Mouse (Mus musculus) heart, postnatal 36 days (tissue): ENCODE data around the gene Stat5b. TPM values are rescaled to one million over a fixed set of nuclear protein-coding genes. Genes with fewer than 3 reads are reported as not detected.
A peak's percentile ranks its signal among the peaks of the same experiment; 100 is the strongest.

Experiments used
- DNase-seq, 2 experiments: peaks; one replicate each; pipeline ENCODE4 v3.0.0; 2021 to 2022
- intact Hi-C: fragments of 180-260 bp; cut with DNase I; formaldehyde crosslinking; loops from one replicate; pipeline ENCODE4 v1.15.1; 2025
- total RNA-seq, 2 experiments: library from RNA; stranded (reverse); gene quantifications; 2 replicates each; pipeline ENCODE4 v1.2.3; 2021

Stat5b gene
- total RNA-seq, 2 experiments from 2014 or later, result 62.7 to 62.8 TPM

DNA sequence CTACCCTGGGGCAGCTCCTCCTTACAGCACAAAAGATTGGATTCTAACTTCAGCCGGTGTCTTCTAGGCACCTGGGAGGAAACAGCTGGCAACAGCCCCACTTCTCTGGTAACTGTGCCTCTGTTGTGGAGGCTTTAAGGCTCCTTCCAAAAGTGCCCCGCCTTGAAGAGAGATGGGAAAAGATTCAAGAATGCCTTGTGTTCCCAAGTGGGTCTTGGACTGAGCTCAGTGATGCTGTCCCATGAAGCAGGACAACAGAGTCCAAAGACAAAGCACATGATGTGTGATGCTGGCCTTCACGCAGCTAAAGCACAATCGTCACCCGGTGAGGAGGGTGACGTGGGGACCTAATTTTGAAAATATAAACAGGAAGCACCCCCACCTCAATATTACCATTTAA lies 4.7 kb downstream of the Stat5b start:
- no peak for DNase-seq
- intact Hi-C loops, result no loop called here

DNA sequence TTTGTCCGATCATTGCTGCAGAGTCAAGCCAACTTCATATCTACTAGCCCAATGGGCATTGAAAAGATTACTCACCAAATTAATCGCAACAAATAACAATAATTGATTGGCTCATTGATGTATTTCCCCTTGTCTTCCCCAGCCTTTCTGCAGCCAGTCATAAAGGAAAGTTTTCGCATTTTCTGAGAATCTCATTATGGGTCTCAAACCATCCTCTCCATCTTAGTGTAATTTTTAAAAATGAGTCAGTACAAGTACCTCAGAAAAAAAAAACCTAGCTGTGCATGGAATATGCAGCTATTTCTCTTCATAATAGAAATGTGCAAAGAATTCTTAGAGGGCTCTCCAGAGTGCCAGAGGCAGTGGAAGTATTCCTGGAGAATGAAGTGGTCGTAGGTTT lies 6.4 kb downstream of the Stat5b start:
- DNase-seq, result no peak
- intact Hi-C loops, result no loop called here

DNA sequence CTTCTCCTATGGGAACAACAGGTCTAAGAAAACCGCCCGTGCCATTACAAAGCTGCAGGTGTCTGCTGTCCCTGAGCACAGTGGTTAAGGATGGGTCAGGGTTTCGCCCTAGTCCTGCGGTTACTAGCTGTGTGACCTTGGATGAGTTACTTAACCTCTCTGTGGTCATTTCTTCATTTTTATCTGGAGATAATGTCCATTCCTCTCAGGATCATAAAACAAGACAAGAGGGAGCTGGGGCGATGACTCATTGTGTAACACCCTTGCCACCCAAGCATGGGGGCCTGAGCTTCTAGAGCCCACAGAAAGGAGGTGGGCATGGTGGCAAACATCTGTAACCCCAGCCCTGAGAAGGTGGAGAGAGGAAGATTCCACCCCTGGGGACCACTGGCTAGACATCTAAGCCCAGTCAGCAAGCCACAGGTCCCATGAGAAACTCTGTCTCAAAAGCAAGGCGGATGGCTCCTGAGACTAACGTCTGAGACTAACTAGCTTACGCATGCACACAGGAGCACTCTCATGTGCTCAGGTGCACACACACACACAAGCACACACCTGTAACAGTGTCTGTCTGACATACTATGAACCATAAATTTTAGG lies 7.4 kb downstream of the Stat5b start:
- intact Hi-C loops, result no loop called here
- DNase-seq, result no peak

GRCm38 (mm10) chr11:100842025-100842424 lies 8.5 kb downstream of the Stat5b start:
- intact Hi-C loops, result no loop called here
- DNase-seq, result no peak

DNA sequence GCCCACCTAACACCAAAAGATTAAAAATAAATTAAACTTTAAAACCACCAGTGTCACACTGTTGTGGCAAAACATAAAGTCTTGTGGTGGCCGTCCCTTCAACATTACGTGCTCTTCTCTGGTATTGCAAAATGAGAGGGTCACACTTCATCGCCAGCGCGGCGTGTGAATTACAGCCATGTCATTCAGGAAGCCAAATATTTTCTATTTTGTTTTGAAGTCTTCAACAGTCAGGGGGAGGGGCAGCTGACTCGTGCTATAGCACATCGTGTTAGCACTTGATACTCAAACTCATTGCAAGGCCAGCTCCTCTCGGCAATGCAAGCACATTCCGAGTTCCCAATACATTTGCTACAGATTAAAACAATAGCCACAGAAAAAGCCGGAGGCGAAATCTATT lies 9.7 kb downstream of the Stat5b start:
- intact Hi-C loops, result no loop called here

GRCm38 (mm10) chr11:100839523-100839922 lies 11.0 kb downstream of the Stat5b start:
- no peak for DNase-seq
- intact Hi-C loops, result no loop called here

More for the DNA sequence above, 9.7 kb downstream of the Stat5b start:
- DNase-seq, result no peak

- intact Hi-C loops, result no loop called here
- DNase-seq, result no peak
Measured at GRCm38 (mm10) chr11:100838894-100839293, 11.6 kb downstream of the Stat5b start.

DNA sequence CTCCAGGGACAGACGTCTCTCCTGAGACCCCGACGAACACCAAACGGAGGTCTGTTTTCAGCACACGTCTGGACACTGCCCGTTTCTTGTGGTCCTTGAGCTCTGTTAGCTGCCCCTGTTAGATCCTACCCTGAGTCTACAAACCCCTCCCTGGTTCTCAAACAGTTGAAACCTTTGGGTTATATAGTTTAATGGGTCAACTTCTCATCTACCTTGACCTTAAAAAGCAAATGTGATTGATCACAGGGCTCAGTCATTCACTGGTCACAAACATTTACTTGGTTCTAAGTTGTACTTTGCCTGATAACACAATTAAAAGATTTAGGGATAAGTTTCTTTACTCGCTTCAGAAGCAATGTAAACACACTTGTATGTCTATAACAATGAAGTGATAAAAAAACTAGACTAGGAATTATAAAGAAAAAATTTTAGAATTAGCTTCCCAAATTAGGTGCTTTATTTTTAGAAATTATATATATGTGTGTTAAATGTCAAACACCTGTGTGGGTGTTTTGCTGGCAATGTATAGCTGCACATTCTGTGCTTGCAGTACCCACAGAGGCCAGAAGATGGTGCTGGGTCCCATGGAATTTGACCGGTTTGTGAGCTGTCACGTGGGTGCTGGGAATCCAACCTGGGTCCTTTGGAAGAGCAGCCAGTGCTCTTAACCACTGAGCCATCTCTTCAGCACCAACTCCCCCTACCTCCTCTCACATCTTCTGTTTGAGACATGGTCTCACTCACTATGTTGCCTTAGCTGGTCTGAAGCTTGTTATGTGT lies 13.4 kb downstream of the Stat5b start:
- intact Hi-C loops, result no loop called here

DNA sequence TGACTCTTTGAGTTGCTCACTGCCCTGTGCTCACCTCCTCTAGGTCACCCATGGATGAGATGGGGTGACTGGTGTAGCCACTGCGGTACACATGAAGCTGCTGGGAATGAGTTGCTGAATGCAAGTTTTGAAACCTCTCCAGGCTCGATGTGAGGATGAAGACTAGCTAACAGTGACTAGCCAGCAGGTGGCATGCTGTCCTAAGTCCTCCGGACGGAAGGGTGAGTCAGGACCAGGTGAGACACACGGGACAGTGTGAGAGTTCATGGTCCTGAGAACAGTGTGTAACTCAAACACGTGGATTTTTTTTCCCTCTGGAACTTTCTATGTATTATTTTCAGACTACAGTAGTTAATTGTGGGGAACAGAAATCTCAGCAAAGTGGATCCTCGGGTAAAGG lies 17.1 kb downstream of the Stat5b start:
- intact Hi-C loops, result no loop called here
- DNase-seq, result no peak

More for the DNA sequence above, 13.4 kb downstream of the Stat5b start:
- no peak for DNase-seq

DNA sequence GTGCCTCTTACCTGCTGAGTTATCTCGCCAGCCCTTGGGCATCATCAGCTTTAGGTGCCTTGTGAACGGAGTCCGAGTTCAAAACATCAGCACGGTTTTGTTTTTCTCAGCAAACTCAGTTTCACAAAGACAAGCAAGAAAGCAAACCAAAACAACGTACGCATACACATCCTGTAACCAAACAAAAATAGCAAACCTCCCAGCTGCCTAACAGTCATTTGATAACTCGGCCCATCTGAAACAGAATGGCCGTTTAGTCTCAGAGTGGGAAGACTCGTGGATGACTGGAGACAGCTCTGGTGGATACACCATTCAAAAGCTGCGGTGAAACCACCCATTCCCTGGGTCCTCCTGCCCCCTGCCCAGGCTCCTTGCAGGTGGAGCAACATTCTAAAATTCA lies 19.1 kb downstream of the Stat5b start:
- intact Hi-C loops, result no loop called here
- DNase-seq, result no peak

GRCm38 (mm10) chr11:100829691-100830090 lies 20.8 kb downstream of the Stat5b start:
- DNase-seq, result no peak
- intact Hi-C loops, result no loop called here

- peak in 1 of 2 experiments; percentile 41 for DNase-seq
Measured at GRCm38 (mm10) chr11:100828676-100829151, 21.8 kb downstream of the Stat5b start.

GRCm38 (mm10) chr11:100826161-100826866 lies 24.2 kb downstream of the Stat5b start:
- no peak for DNase-seq
- intact Hi-C loops, result no loop called here

More at GRCm38 (mm10) chr11:100828676-100829151, 21.8 kb downstream of the Stat5b start:
- intact Hi-C loops, result no loop called here

GRCm38 (mm10) chr11:100825451-100825850 lies 25.1 kb downstream of the Stat5b start:
- intact Hi-C loops, result no loop called here
- no peak for DNase-seq

DNA sequence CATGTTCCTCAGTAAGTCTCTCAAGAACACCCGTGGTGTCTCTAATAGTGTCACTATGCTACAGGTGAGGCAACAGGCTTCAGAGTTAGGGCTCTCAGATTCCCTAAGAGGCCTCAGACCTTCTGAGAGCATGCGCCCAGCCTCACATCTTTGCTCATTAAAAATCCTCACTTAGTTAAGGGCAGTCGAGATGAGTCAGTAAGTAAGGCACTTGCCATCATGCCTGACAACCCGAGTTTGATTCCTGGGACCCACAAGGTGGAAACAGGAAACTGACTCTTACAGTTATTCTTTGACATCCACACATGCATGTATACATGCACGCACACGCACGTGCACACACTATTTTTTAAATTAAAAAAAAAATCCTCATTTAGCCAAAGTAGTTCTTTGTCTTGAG lies 26.0 kb downstream of the Stat5b start:
- intact Hi-C loops, result no loop called here
- no peak for DNase-seq

- intact Hi-C loops, result no loop called here
- no peak for DNase-seq
Measured at GRCm38 (mm10) chr11:100823543-100824313, 26.8 kb downstream of the Stat5b start.

DNA sequence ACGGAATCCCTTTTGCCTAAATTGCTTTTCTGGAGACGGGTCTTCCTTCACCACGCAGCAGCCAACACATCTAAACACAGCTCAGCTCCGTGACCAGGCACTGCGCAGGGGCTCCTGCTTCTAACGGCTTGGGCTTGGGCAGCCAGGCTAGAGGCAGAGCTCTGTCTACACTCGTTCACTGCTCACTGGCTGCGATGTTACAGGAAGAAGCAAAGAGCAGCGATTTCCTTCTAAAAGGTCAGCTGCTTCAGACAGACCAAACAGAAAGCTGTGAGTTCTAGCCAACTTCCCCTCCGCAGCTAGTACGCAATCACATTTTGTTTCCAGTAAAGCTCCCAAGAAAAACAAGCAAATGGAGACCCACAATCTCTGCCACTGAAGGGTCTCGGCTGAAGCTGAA lies 28.2 kb downstream of the Stat5b start:
- peak; percentile 63 to 69 for DNase-seq
- intact Hi-C loops, result no loop called here

- no peak for DNase-seq
- intact Hi-C loops, result no loop called here
Measured at GRCm38 (mm10) chr11:100821605-100822220, 28.8 kb downstream of the Stat5b start.

GRCm38 (mm10) chr11:100820047-100820446 lies 30.5 kb downstream of the Stat5b start:
- no peak for DNase-seq
- intact Hi-C loops, result no loop called here

GRCm38 (mm10) chr11:100819626-100820025 lies 30.9 kb downstream of the Stat5b start:
- intact Hi-C loops, result no loop called here
- no peak for DNase-seq
